Mouse (Mus musculus): ENCODE data around the gene Psmc6. TPM values are rescaled to one million over a fixed set of nuclear protein-coding genes. Genes with fewer than 3 reads are reported as not detected.

Psmc6 gene
- 100 to 1,000 TPM; 119 to 120 TPM for total RNA-seq (2023)

DNA sequence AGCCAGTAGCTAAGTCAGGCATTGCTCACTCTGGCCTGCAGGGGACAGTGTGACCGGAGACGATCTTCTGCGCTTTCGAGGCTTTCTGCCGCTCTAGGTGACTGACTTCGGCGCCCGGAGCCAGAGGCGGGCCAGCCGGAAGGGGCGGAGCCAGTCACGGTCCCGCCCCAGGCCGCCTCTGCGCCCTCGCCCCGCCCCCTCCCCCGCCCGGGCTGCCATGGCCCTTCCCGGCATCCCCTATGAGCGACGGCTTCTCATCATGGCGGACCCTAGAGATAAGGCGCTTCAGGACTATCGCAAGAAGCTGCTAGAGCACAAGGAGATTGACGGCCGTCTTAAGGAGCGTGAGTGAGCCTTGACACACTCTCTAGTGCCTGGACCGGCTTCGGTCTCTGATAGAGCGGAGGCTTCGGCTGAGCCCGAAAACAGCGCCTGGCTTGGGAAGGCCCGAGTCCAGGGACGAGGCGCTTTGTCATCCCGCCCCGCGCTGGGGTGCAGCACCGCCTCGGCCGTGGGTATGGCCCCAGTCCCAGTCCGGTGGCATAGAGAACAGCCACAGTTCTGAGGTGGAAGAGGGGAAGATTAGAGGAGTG lies at the start of gene Psmc6:
Gene Psmc6, plus strand, starts transcription at position 200 of the 593 bp plus-strand sequence.

DNA sequence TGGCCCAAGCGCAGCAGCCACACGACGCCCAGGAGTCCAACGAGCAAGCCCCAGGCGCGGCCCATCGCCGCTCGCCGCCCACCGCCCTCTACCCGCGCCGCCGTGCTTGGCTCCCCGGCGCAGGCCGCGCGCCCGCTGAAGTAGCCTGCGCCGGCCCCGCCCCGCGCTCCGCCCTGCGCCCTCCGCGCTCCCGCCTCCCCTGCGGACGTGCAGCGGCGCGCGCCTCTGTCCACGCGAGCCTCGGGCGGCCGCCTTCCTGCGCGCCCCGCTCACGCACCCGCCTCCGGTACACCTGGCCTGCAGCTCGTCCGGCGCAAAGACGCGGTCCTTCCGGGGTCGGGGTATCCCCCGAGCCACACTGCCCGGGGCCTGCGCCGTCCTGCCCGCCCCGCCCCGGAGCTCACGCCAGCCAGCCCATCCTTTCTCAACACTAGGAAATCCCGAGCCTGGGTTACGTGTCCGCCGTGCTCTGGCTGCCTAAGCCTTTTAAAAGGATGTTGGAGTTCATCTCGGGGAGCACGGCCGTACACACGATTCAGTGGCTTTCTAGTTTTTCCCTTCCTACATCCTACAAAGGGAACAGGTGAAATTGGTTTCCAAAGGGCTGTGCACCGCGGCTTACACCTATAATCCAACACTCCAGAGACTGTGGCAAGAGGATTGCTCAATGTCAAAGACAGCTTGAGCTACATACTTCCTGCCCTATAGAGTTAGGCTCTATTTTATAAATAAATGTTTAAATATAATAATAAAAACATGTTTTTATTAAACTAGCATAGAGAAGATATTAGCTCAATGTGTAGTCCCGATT lies 11.0 kb upstream of the Psmc6 start, which contains the start of gene Ero1l:
Gene Ero1l, minus strand, starts transcription at position 346 of the 811 bp plus-strand sequence.

GRCm38 (mm10) chr14:45350931-45351859 lies 21.6 kb downstream of the Psmc6 start, which contains the start of gene Styx:
Gene Styx (plus strand): TSS chr14:45351093.

Other genes with a start within 250 kb of the Psmc6 start
- gene Gpr137c, start 110.1 kb upstream of the Psmc6 start, total RNA-seq (2023) = 10 to 100 TPM in 1 of 2 experiments, 1 to 10 TPM in 1; 6.0 to 13.5 TPM
- gene Txndc16, start 109.5 kb upstream of the Psmc6 start, total RNA-seq (2023) = 10 to 100 TPM; 23.0 to 32.7 TPM
- 10 to 100 TPM; 21.7 to 30.2 TPM for gene Ero1l, start 11.0 kb upstream of the Psmc6 start, total RNA-seq (2023)
- gene Styx, start 21.3 kb downstream of the Psmc6 start, total RNA-seq (2023) = 10 to 100 TPM; 31.5 to 38.8 TPM
- gene Gnpnat1, start 75.1 kb downstream of the Psmc6 start, total RNA-seq (2023) = 10 to 100 TPM; 18.5 to 22.6 TPM
- not detected for gene Fermt2, start 200.3 kb downstream of the Psmc6 start, total RNA-seq (2023)